Mouse (Mus musculus): ENCODE measurements around the gene 1700086D15Rik.

GRCm38 (mm10) chr11:65153006-65153405 is 6.7 kb downstream of the 1700086D15Rik start:
- no peak for TF ChIP-seq CTCF (IDR thresholded peaks at IDR 0.05; ENCODE audit: low read depth, low read length)
- no peak for TF ChIP-seq POLR2A (IDR thresholded peaks at IDR 0.05; ENCODE audit: extremely low read depth, insufficient read depth, low read length)
